Mouse (Mus musculus) spleen, adult 2 months (tissue): ENCODE measurements at regions not wholly inside any gene's neighbourhood (a gene's known extent, or its start where the extent isn't known, plus 50 kb on each side); places are given as distances from the start of the nearest gene placed in this dataset.
"Not testable (repeated sequence)": the region's sequence is repeated elsewhere in the genome, so short reads cannot be mapped to it uniquely, and the experiment has no call there.

ENCODE experiments used
- DNase-seq, 2 experiments: peaks; one replicate each; pipeline versions ENCODE4 v3.0.0 to v3.0.0-alpha.2; 2012 to 2021; ENCODE audit warnings: low spot score in 2 of 2, low read depth in 1 of 2
- H3K27ac ChIP-seq: fragments of 200-500 bp; 2 replicates; pipeline ENCODE4 v1.5.1; 2012; ENCODE audit warnings: low read length, inconsistent platforms; ENCODE audit not compliant: insufficient read depth
- H3K27me3 ChIP-seq: fragments of 200-500 bp; 2 replicates; pipeline ENCODE4 v1.6.1; 2012; ENCODE audit warnings: mild to moderate bottlenecking, moderate library complexity, low read length, inconsistent platforms; ENCODE audit not compliant: control insufficient read depth, insufficient read depth
- H3K36me3 ChIP-seq: fragments of 200-500 bp; 2 replicates; pipeline ENCODE4 v1.6.1; 2012; ENCODE audit warnings: mild to moderate bottlenecking, low read length, inconsistent platforms; ENCODE audit not compliant: control insufficient read depth, insufficient read depth
- H3K4me1 ChIP-seq: fragments of 200-500 bp; 2 replicates; pipeline ENCODE4 v1.6.1; 2011; ENCODE audit warnings: inconsistent platforms; ENCODE audit not compliant: control insufficient read depth, insufficient read depth, insufficient read length
- H3K4me3 ChIP-seq: fragments of 200-500 bp; 2 replicates; pipeline ENCODE4 v1.5.1; 2011; ENCODE audit warnings: mild to moderate bottlenecking, inconsistent platforms; ENCODE audit not compliant: insufficient read depth, insufficient read length; ENCODE audit errors: extremely low read depth
- CTCF ChIP-seq: fragments of 200-500 bp; IDR thresholded peaks from 2 replicates; pipeline ENCODE4 v1.5.1; 2011; ENCODE audit warnings: mild to moderate bottlenecking, inconsistent platforms; ENCODE audit not compliant: insufficient read depth, insufficient read length, insufficient replicate concordance; ENCODE audit errors: extremely low read depth
- POLR2A ChIP-seq: fragments of 200-500 bp; IDR thresholded peaks from 2 replicates; pipeline ENCODE4 v1.6.1; 2011; ENCODE audit warnings: low read depth, low read length, inconsistent platforms
- WGBS: fragments of 180-500 bp; shearing (Covaris S2); methylation state at CpG from one replicate; pipeline ENCODE4 v1.1.7; 2018; 5-methylcytosine and 5-hydroxymethylcytosine counted together

GRCm38 (mm10) chr9:115408886-115409285 is 98.7 kb upstream of the Stt3b start:
- DNase-seq, result no peak
- no peak for TF ChIP-seq POLR2A
- no peak for TF ChIP-seq CTCF
- Histone ChIP-seq H3K27me3 (no peaks in the 10 kb centered on the region), H3K4me1 (peaks cover 3% of the 10 kb centered on the region; the same call in 1 of the 2 replicates), H3K36me3 (no peaks in the 10 kb centered on the region), H3K4me3 (no peak overlapping the region), H3K27ac (no peak overlapping the region)
- 85% methylated on average over 6 of the region's 6 CpGs for WGBS

- no peaks in the 10 kb centered on the region for H3K36me3 ChIP-seq
- TF ChIP-seq CTCF (no peak), POLR2A (no peak)
- 43% methylated on average over 4 of the region's 4 CpGs for WGBS
- H3K27me3 ChIP-seq, result no peaks in the 10 kb centered on the region
- no peak overlapping the region for H3K27ac ChIP-seq
- DNase-seq, result no peak
- no peaks in the 10 kb centered on the region; the same call in 1 of the 2 replicates for H3K4me1 ChIP-seq
- no peak overlapping the region for H3K4me3 ChIP-seq
Measured at GRCm38 (mm10) chr9:115414190-115414589, 104.0 kb upstream of the Stt3b start.

DNA sequence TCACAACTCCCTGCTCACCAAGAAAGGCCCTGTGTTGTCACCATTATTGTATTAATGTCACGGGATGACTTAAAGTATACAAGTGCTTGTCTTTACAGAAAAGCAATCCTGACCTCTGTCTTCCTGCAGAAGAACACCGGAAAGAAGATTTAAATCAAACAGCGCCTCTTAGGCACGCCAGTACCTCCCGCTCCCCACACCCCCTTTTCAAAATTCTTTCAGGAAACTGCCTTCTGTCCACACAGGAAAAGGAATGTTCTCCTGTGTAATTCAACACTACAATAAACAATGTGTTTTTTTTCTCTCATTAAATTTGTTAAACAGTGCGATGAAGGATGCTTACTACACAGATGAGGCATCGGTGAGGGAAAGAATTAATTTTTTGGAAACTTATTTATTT is 112.6 kb upstream of the Stt3b start:
- TF ChIP-seq CTCF (no peak), POLR2A (no peak)
- Histone ChIP-seq H3K4me3 (no peak overlapping the region), H3K27me3 (no peaks in the 10 kb centered on the region), H3K4me1 (no peaks in the 10 kb centered on the region), H3K27ac (no peak overlapping the region), H3K36me3 (no peaks in the 10 kb centered on the region)
- 86% methylated on average over 7 of the region's 7 CpGs for WGBS
- DNase-seq, result no peak

DNA sequence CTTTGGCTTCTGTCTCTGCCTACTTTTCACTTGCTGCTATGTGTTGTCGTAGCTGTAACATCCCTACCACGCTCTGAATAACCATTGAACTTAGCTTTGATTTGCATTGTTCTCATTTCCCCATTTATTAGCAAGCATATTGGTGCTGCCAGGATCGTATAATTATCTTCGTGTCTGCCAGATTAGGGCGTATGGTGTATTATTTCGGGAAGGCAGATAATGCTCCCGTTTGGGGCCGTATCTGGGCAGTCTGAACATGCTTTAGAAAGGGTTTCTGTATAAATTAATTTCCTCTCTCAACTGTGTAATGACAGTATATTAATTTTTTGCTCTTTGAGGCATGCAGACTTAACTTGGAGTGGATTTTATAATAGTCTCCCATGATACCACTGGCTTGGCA is 116.5 kb upstream of the Stt3b start:
- H3K27ac ChIP-seq, result no peak overlapping the region
- no peak for TF ChIP-seq CTCF
- no peak for TF ChIP-seq POLR2A
- no peaks in the 10 kb centered on the region for H3K27me3 ChIP-seq
- no peak for DNase-seq
- 85% methylated on average over 8 of the region's 8 CpGs for WGBS
- no peak overlapping the region for H3K4me3 ChIP-seq
- no peaks in the 10 kb centered on the region for H3K4me1 ChIP-seq
- H3K36me3 ChIP-seq, result no peaks in the 10 kb centered on the region

DNA sequence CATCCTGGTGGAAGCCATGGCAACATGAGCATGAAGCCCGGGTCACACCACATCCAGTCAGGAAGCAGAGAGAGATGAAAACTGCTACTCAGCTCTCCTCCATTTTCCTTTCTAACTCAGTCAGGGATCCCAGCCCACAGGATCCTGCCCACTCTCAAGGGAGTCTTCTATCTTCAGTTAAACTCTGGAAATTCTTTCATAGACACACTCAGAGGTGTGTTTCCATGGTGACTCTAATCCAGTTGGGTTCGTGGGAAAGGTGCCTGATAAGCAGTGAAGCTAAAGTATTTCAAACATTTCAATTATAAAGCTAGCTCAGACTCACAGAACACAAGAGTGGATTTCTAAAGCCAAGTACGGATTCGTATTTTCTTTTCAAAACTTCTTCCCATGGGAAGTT is 120.0 kb upstream of the Stt3b start:
- no peak for DNase-seq
- no peak for TF ChIP-seq POLR2A
- no peak for TF ChIP-seq CTCF
- no peaks in the 10 kb centered on the region for H3K36me3 ChIP-seq
- WGBS, result 83% methylated on average over 4 of the region's 4 CpGs
- no peaks in the 10 kb centered on the region for H3K4me1 ChIP-seq
- no peak overlapping the region for H3K4me3 ChIP-seq
- H3K27ac ChIP-seq, result no peak overlapping the region
- H3K27me3 ChIP-seq, result no peaks in the 10 kb centered on the region

- no peak for TF ChIP-seq POLR2A
- no peak for TF ChIP-seq CTCF
- Histone ChIP-seq H3K27me3 (no peaks in the 10 kb centered on the region), H3K36me3 (no peaks in the 10 kb centered on the region), H3K27ac (no peak overlapping the region), H3K4me3 (no peak overlapping the region), H3K4me1 (no peaks in the 10 kb centered on the region)
- peak; percentile 15 to 50 for DNase-seq
- 5% methylated on average over 5 of the region's 5 CpGs for WGBS
Measured at GRCm38 (mm10) chr9:115434696-115435095, 124.5 kb upstream of the Stt3b start.

- TF ChIP-seq POLR2A (no peak), CTCF (no peak)
- WGBS, result 88% methylated on average over 3 of the region's 3 CpGs
- Histone ChIP-seq H3K27me3 (no peaks in the 10 kb centered on the region), H3K4me1 (no peaks in the 10 kb centered on the region), H3K36me3 (no peaks in the 10 kb centered on the region), H3K4me3 (no peak overlapping the region), H3K27ac (no peak overlapping the region)
- no peak for DNase-seq
Measured at GRCm38 (mm10) chr9:115436301-115436700, 126.1 kb upstream of the Stt3b start.

DNA sequence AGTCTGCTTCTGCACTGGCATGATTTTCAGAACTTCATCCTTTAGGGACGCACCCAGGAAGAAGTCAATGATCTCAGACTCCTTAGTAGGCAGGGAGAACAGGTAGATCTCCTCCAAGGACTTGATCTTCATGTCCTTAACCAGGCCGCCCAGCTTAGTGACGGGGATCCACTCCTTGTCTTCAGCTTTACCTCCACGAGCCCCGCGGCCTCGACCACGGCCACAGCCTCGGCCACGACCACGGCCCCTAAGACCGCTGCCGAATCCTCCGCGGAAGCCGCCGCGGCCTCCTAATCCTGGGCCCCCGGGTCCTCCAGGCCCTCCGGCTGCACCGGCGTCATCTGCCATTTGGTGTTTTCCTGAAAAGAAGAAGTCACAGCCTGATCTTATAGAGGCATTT is 128.0 kb upstream of the Stt3b start:
- H3K36me3 ChIP-seq, H3K27me3 ChIP-seq, DNase-seq, H3K4me1 ChIP-seq, H3K4me3 ChIP-seq, H3K27ac ChIP-seq: not testable (repeated sequence)
- WGBS, result 94% methylated on average over 22 of the region's 22 CpGs
